Mouse (Mus musculus): ENCODE measurements around the gene Timm9.
"Not testable (repeated sequence)": the region's sequence is repeated elsewhere in the genome, so short reads cannot be mapped to it uniquely, and the experiment has no call there.

Gene Timm9

GRCm38 (mm10) chr12:71104275-71104674 lies 32.2 kb downstream of the Timm9 start:
- not testable (repeated sequence) for DNase-seq

- no peak for DNase-seq
Measured at GRCm38 (mm10) chr12:71086331-71086730, 50.2 kb downstream of the Timm9 start.

Measured in thymus, postnatal 14 days (tissue).